Mouse (Mus musculus): Measurements from ENCODE around the gene Crisp4. TPM values are rescaled to one million over a fixed set of nuclear protein-coding genes. Genes with fewer than 3 reads are reported as not detected.

Crisp4 gene
- polyA plus RNA-seq (2014; fragmentation: Nextera tagmentation; extraction: Ambion mirVana): not detected in 2 replicates

GRCm38 (mm10) chr1:18145802-18146201 is at the start of gene Crisp4:
Crisp4 (minus strand) TSS chr1:18145902.
- Histone ChIP-seq H3K4me3 (replicated peaks; ENCODE audit: low read length) (no peak within 1 kb of the TSS), H3K9me3 (ENCODE audit: control insufficient read depth, low read length) (no peaks in the 10 kb centered on the region), H3K27ac (no peak within 1 kb of the TSS), H3K4me1 (replicated peaks; ENCODE audit: control insufficient read depth, insufficient read depth, low read length) (no peaks in the 10 kb centered on the region), H3K9ac (no peak within 1 kb of the TSS), H3K27me3 (ENCODE audit: control insufficient read depth, insufficient read depth, low read length) (no peaks in the 10 kb centered on the region), H3K4me2 (replicated peaks) (no peak within 1 kb of the TSS), H3K36me3 (replicated peaks; ENCODE audit: control insufficient read depth, insufficient read depth) (no peaks in the 10 kb centered on the region)
- WGBS: 69% methylated on average over 3 of the region's 3 CpGs
- DNase-seq (ENCODE audit: low spot score): no peak
- ATAC-seq (ENCODE audit: low FRiP score): no peak

DNA sequence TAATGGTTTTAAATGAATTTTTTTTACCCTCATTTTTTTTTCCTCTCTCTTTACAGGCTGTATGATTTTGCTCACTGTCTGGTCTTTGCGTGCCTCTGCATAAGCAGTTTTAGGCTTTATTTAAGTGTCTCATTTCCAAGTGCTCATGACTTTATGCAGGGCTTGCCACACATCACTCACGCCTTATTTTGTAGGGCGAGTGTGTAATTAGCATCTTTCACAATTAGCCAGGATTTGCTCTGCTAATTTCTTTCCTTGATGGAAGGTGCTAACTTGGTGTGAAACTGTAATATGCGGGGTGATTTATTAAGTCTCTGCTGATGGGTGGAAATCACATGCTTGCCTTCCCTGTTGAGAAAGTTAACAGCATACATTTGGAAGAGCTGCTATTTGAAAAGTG is 46.0 kb upstream of the Crisp4 start:
- Histone ChIP-seq H3K9me3 (ENCODE audit: control insufficient read depth, low read length) (no peaks in the 10 kb centered on the region), H3K9ac (no peak overlapping the region), H3K36me3 (replicated peaks; ENCODE audit: control insufficient read depth, insufficient read depth) (no peaks in the 10 kb centered on the region), H3K4me1 (replicated peaks; ENCODE audit: control insufficient read depth, insufficient read depth, low read length) (peaks cover 3% of the 10 kb centered on the region; the same call in 1 of the 2 replicates), H3K4me2 (replicated peaks) (no peak overlapping the region), H3K27ac (no peak overlapping the region), H3K4me3 (replicated peaks; ENCODE audit: low read length) (no peak overlapping the region), H3K27me3 (ENCODE audit: control insufficient read depth, insufficient read depth, low read length) (no peaks in the 10 kb centered on the region)
- DNase-seq (ENCODE audit: low spot score) (no peak), ATAC-seq (ENCODE audit: low FRiP score) (peak; percentile 63; the same call in 1 of the 2 replicates)
- WGBS: 37% methylated on average over 4 of the region's 4 CpGs

DNA sequence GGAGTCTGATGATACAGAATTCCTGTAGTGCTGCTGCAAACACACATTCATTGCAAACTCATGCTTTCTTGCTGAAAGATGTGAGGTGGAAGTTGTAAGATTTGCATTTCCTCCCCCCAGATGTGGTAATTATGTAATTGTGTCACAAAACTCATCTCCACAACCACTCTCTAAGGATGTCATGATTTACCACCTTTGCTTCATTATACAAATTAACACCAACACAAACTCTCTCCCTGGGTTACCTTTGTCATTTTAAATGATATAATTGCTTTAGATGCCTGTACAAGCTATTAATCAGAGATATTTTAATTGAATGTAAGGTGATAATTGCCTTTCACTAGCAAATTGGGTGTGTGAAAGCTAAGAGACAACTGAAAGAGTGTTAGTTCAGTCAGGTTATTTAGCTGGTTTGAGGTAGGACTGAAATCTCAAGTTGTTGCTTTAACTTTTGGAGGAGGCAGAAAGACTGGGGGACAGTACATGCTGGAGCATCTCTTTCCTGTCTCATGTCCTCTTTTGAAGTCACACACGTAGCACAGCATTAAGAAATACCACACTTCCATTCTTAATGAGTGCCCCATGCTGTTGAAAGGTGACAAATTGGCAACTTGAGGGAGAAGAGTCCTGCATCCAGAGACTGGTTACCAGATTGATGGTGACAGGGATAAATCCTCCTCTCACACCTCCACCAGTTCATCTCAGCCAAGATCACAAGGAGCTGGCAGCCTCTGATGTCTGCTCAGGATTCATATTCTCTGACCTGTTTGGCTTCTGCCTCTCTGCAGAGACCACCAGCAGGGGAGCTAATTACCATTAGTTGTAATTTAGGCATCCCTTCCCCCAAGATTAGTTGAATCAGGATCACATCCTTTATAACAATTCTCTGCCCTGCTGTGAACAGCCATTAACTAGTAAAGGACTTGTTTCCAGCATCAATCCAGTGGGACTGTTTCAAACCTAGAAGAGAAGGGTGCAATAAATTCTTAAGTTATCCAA is 45.3 kb upstream of the Crisp4 start:
- WGBS: 20% methylated on average over 1 of the region's 1 CpGs
- Histone ChIP-seq H3K27me3 (ENCODE audit: control insufficient read depth, insufficient read depth, low read length) (no peaks in the 10 kb centered on the region), H3K36me3 (replicated peaks; ENCODE audit: control insufficient read depth, insufficient read depth) (no peaks in the 10 kb centered on the region), H3K4me2 (replicated peaks) (no peak overlapping the region), H3K9me3 (ENCODE audit: control insufficient read depth, low read length) (no peaks in the 10 kb centered on the region), H3K4me1 (replicated peaks; ENCODE audit: control insufficient read depth, insufficient read depth, low read length) (peaks cover 3% of the 10 kb centered on the region; the same call in 1 of the 2 replicates), H3K27ac (no peak overlapping the region), H3K9ac (no peak overlapping the region), H3K4me3 (replicated peaks; ENCODE audit: low read length) (no peak overlapping the region)
- DNase-seq (ENCODE audit: low spot score) (peak; percentile 38), ATAC-seq (ENCODE audit: low FRiP score) (peak; percentile 81)

- DNase-seq (ENCODE audit: low spot score) (peak; percentile 45), ATAC-seq (ENCODE audit: low FRiP score) (peak; percentile 87; the same call in 1 of the 2 replicates)
- H3K27me3 ChIP-seq (ENCODE audit: control insufficient read depth, insufficient read depth, low read length): no peaks in the 10 kb centered on the region
- no peak overlapping the region for H3K9ac ChIP-seq
- H3K27ac ChIP-seq: no peak overlapping the region
- no peaks in the 10 kb centered on the region for H3K9me3 ChIP-seq (ENCODE audit: control insufficient read depth, low read length)
- H3K4me1 ChIP-seq (replicated peaks; ENCODE audit: control insufficient read depth, insufficient read depth, low read length): no peaks in the 10 kb centered on the region
- H3K4me3 ChIP-seq (replicated peaks; ENCODE audit: low read length): no peak overlapping the region
- H3K36me3 ChIP-seq (replicated peaks; ENCODE audit: control insufficient read depth, insufficient read depth): no peaks in the 10 kb centered on the region
- WGBS: 65% methylated on average over 3 of the region's 3 CpGs
- no peak overlapping the region for H3K4me2 ChIP-seq (replicated peaks)
These were observed 35.5 kb upstream of the Crisp4 start for GRCm38 (mm10) chr1:18181167-18181566.

GRCm38 (mm10) chr1:18170573-18170972 is 24.9 kb upstream of the Crisp4 start:
- Histone ChIP-seq H3K4me1 (replicated peaks; ENCODE audit: control insufficient read depth, insufficient read depth, low read length) (no peaks in the 10 kb centered on the region), H3K4me2 (replicated peaks) (no peak overlapping the region), H3K4me3 (replicated peaks; ENCODE audit: low read length) (no peak overlapping the region), H3K9ac (no peak overlapping the region), H3K9me3 (ENCODE audit: control insufficient read depth, low read length) (peaks cover 9% of the 10 kb centered on the region; the same call in 1 of the 2 replicates), H3K27me3 (ENCODE audit: control insufficient read depth, insufficient read depth, low read length) (no peaks in the 10 kb centered on the region), H3K36me3 (replicated peaks; ENCODE audit: control insufficient read depth, insufficient read depth) (no peaks in the 10 kb centered on the region), H3K27ac (no peak overlapping the region)
- DNase-seq (ENCODE audit: low spot score) (no peak), ATAC-seq (ENCODE audit: low FRiP score) (no peak)
- 85% methylated on average over 4 of the region's 4 CpGs for WGBS

- DNase-seq (ENCODE audit: low spot score): no peak
- ATAC-seq (ENCODE audit: low FRiP score): peak; percentile 87
- Histone ChIP-seq H3K9ac (no peak overlapping the region), H3K4me3 (replicated peaks; ENCODE audit: low read length) (no peak overlapping the region), H3K27me3 (ENCODE audit: control insufficient read depth, insufficient read depth, low read length) (no peaks in the 10 kb centered on the region), H3K9me3 (ENCODE audit: control insufficient read depth, low read length) (peaks cover 9% of the 10 kb centered on the region; the same call in 1 of the 2 replicates), H3K4me1 (replicated peaks; ENCODE audit: control insufficient read depth, insufficient read depth, low read length) (no peaks in the 10 kb centered on the region), H3K27ac (no peak overlapping the region), H3K4me2 (replicated peaks) (no peak overlapping the region), H3K36me3 (replicated peaks; ENCODE audit: control insufficient read depth, insufficient read depth) (no peaks in the 10 kb centered on the region)
- 28% methylated on average over 1 of the region's 1 CpGs for WGBS
These were observed 22.6 kb upstream of the Crisp4 start for GRCm38 (mm10) chr1:18168261-18168660.

DNA sequence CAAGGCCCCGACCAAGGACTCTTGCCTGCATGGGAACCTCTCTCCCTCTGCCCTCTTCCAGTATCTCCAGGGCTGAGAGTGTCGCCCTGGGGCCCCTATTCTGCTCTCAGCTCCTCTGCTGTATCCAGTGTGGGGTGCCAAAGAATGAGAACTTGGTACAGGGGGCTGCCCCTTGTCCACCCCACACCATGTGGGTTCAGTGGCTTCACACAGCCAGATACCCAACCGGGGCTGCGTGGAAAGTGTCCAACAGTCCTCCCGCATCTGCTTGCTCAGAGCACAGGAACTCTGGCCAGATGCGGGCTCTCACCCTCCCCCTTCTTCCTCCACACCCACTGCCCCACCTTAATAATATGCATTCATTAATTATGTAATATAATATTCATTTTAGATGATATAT is 13.4 kb upstream of the Crisp4 start:
- ATAC-seq (ENCODE audit: low FRiP score): no peak
- WGBS: 86% methylated on average over 6 of the region's 6 CpGs
- H3K4me2 ChIP-seq (replicated peaks): no peak overlapping the region

GRCm38 (mm10) chr1:18148211-18148610 is 2.5 kb upstream of the Crisp4 start:
- Histone ChIP-seq H3K4me3 (replicated peaks; ENCODE audit: low read length) (no peak overlapping the region), H3K27me3 (ENCODE audit: control insufficient read depth, insufficient read depth, low read length) (no peaks in the 10 kb centered on the region), H3K4me2 (replicated peaks) (no peak overlapping the region), H3K27ac (no peak overlapping the region), H3K4me1 (replicated peaks; ENCODE audit: control insufficient read depth, insufficient read depth, low read length) (no peaks in the 10 kb centered on the region), H3K9me3 (ENCODE audit: control insufficient read depth, low read length) (no peaks in the 10 kb centered on the region), H3K36me3 (replicated peaks; ENCODE audit: control insufficient read depth, insufficient read depth) (no peaks in the 10 kb centered on the region), H3K9ac (no peak overlapping the region)
- ATAC-seq (ENCODE audit: low FRiP score) (no peak), DNase-seq (ENCODE audit: low spot score) (no peak)

More for the DNA sequence above, 13.4 kb upstream of the Crisp4 start:
- DNase-seq (ENCODE audit: low spot score): no peak
- H3K4me3 ChIP-seq (replicated peaks; ENCODE audit: low read length): no peak overlapping the region
- H3K27ac ChIP-seq: no peak overlapping the region
- H3K9ac ChIP-seq: no peak overlapping the region
- no peaks in the 10 kb centered on the region for H3K9me3 ChIP-seq (ENCODE audit: control insufficient read depth, low read length)
- no peaks in the 10 kb centered on the region for H3K36me3 ChIP-seq (replicated peaks; ENCODE audit: control insufficient read depth, insufficient read depth)
- no peaks in the 10 kb centered on the region for H3K27me3 ChIP-seq (ENCODE audit: control insufficient read depth, insufficient read depth, low read length)
- H3K4me1 ChIP-seq (replicated peaks; ENCODE audit: control insufficient read depth, insufficient read depth, low read length): no peaks in the 10 kb centered on the region

GRCm38 (mm10) chr1:18131691-18132090 is 14.0 kb downstream of the Crisp4 start:
- H3K36me3 ChIP-seq (replicated peaks; ENCODE audit: control insufficient read depth, insufficient read depth): no peaks in the 10 kb centered on the region
- H3K9ac ChIP-seq: no peak overlapping the region
- no peaks in the 10 kb centered on the region for H3K27me3 ChIP-seq (ENCODE audit: control insufficient read depth, insufficient read depth, low read length)
- no peak overlapping the region for H3K4me2 ChIP-seq (replicated peaks)
- no peak overlapping the region for H3K27ac ChIP-seq
- ATAC-seq (ENCODE audit: low FRiP score) (no peak), DNase-seq (ENCODE audit: low spot score) (no peak)
- 58% methylated on average over 4 of the region's 4 CpGs for WGBS
- no peak overlapping the region for H3K4me3 ChIP-seq (replicated peaks; ENCODE audit: low read length)
- H3K4me1 ChIP-seq (replicated peaks; ENCODE audit: control insufficient read depth, insufficient read depth, low read length): no peaks in the 10 kb centered on the region
- H3K9me3 ChIP-seq (ENCODE audit: control insufficient read depth, low read length): no peaks in the 10 kb centered on the region

Data from hindbrain, embryonic 14.5 days (tissue).